ENCODE assay signal across 15 mouse cellular contexts in the genomic region with DNA sequence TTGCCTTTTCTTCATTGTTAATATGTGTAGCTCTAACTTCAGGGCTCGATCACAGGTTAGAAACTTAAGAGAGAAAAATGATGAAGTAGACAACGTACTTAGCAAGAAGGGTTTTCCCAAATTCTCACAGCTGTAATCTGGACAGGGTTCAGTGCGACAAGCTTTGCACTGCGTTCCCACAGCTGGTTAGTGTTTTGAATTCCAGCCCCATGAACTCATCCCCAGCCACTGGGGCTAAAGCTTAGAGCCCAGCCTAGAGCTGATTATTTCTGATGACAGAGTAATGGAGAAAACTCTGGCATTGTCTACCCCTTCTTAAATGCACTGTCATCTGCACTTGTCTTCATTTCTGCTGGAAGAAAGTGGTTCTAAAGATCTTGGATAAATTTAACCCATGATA.
A peak's percentile ranks its signal among the peaks of the same experiment; 100 is the strongest.
DNase-seq lines count a peak whose midpoint lies in the region.
"Had no signal": no experiment of that assay in that cellular context is flagged by ENCODE, and none has a peak within 500 bp of the region (broad histone marks: within the 10 kb centered on the region; RNA-seq: fewer than 3 reads in every experiment).

No protein-coding gene starts in this region.

- H3K27me3 ChIP-seq in hindbrain, embryonic 10.5 days (ENCODE audit: insufficient read depth, poor library complexity, severe bottlenecking): no peaks in the 10 kb centered on the region
- H3K27me3 ChIP-seq: CH12.LX; embryonic facial prominence, embryonic 12.5 days; lung, embryonic 15.5 days had no signal

- no peak overlapping the region for H3K4me3 ChIP-seq in hindbrain, embryonic 10.5 days
- H3K4me3 ChIP-seq: embryonic facial prominence, embryonic 12.5 days; layer of hippocampus, adult 2 months; lung, embryonic 15.5 days had no signal

- peaks cover 9% of the 10 kb centered on the region; the same call in 1 of the 2 replicates for H3K4me1 ChIP-seq in hindbrain, embryonic 10.5 days (replicated peaks)
- H3K4me1 ChIP-seq: embryonic facial prominence, embryonic 12.5 days; lung, embryonic 15.5 days had no signal

- DNase-seq in kidney, postnatal 4 days: peak; percentile 8 to 10
- no peak for DNase-seq in kidney, adult 9 months
- DNase-seq in embryo, embryonic 11 days: peak; percentile 45
- peak; percentile 66 to 69 for DNase-seq in heart, adult 9 months (ENCODE audit: low spot score in 2 of 2)
- DNase-seq in mesoderm, embryonic 11.5 days (ENCODE audit: low read depth, low spot score): peak; percentile 31
- no peak for DNase-seq in MN1 (ENCODE audit: low spot score)
- DNase-seq in hindbrain, embryonic 10.5 days (ENCODE audit: low spot score): no peak
- DNase-seq: cerebellum, adult 18-20 months; left cerebral cortex, postnatal 4 days; midbrain, embryonic 14.5 days; thymus, postnatal 14 days had no signal

- H3K27ac ChIP-seq in hindbrain, embryonic 10.5 days: no peak overlapping the region
- H3K27ac ChIP-seq: embryonic facial prominence, embryonic 12.5 days; layer of hippocampus, adult 2 months; lung, embryonic 15.5 days had no signal

- H3K36me3 ChIP-seq in hindbrain, embryonic 10.5 days: no peaks in the 10 kb centered on the region
- H3K36me3 ChIP-seq: embryonic facial prominence, embryonic 12.5 days; lung, embryonic 15.5 days had no signal

- no peaks in the 10 kb centered on the region for H3K9me3 ChIP-seq in hindbrain, embryonic 10.5 days
- H3K9me3 ChIP-seq: embryonic facial prominence, embryonic 12.5 days; lung, embryonic 15.5 days had no signal

- 75% methylated on average over 4 of the region's 4 CpGs for WGBS in hindbrain, embryonic 10.5 days

Comparison
In these comparisons a context has a peak if more than half of its experiments do, and no peak if none do; other contexts are left out.
1. DNase-seq: peak in kidney, postnatal 4 days (2 of 2), embryo, embryonic 11 days (single experiment), heart, adult 9 months (2 of 2) and mesoderm, embryonic 11.5 days (single experiment); none in kidney, adult 9 months (single experiment), MN1 (single experiment) and hindbrain, embryonic 10.5 days (single experiment).